Mouse (Mus musculus): ENCODE measurements around the gene Slc6a12.

DNA sequence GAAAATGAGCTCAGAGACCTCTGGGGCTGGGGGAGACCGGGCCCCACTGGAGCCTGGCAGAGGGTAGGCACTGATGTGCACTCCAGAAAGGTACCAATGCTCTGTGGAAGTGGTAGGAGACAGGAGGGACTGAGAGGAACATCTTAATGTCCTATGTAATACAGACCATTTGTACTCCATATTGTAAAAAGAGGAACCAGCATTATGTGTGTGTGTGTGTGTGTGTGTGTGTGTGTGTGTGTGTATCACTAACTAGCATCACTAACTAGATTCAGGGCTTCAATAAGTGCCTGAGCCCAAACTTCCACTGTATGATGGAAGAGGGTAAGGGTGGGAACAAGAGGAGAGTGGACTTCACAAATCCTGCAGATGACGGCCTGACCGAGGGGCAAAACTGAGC, 42.5 kb downstream of the Slc6a12 start:
- TF ChIP-seq CTCF (IDR thresholded peaks at IDR 0.05; ENCODE audit: borderline replicate concordance, extremely low read depth, insufficient read depth, insufficient read length), result no peak
- no peak for TF ChIP-seq POLR2A (IDR thresholded peaks at IDR 0.05; ENCODE audit: borderline replicate concordance, extremely low read depth, insufficient read depth, insufficient read length, poor library complexity, severe bottlenecking)

All from brain, embryonic 14.5 days (tissue).